Mouse (Mus musculus): ENCODE results near the gene Fitm1. TPM values are rescaled to one million over a fixed set of nuclear protein-coding genes. Genes with fewer than 3 reads are reported as not detected.
A peak's percentile ranks its signal among the peaks of the same experiment; 100 is the strongest.

Fitm1 gene
- polyA plus RNA-seq, 1 experiment from 2014 or later: 0.63 TPM

DNA sequence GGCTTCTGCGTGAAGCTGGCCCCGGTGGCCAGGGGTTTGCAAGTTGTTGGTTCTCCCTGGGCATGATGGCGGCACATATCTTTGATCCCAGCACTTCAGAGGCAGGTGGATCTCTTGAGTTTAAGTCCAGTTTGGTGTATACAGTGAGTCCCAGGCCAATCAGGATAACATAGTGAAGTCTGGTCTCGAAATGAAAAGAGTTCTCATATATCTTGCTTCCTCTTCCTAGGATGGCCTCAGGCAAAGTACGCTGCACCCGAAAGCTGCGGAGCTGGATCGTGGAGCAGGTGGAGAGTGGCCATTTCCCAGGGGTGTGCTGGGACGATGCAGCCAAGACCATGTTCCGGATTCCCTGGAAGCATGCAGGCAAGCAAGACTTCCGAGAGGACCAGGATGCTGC is 29.4 kb downstream of the Fitm1 start:
- 87% methylated on average over 11 of the region's 11 CpGs for WGBS (ENCODE audit: insufficient replicate concordance)
- Histone ChIP-seq H3K4me3 (peak overlapping the region; percentile 63), H3K4me1 (peaks cover 46% of the 10 kb centered on the region), H3K4me2 (peak overlapping the region; percentile 70), H3K9me3 (replicated peaks) (no peaks in the 10 kb centered on the region), H3K9ac (peak overlapping the region; percentile 70), H3K36me3 (peaks cover 86% of the 10 kb centered on the region), H3K27ac (peak overlapping the region; percentile 94), H3K27me3 (replicated peaks) (no peaks in the 10 kb centered on the region)
- ATAC-seq: no peak

DNA sequence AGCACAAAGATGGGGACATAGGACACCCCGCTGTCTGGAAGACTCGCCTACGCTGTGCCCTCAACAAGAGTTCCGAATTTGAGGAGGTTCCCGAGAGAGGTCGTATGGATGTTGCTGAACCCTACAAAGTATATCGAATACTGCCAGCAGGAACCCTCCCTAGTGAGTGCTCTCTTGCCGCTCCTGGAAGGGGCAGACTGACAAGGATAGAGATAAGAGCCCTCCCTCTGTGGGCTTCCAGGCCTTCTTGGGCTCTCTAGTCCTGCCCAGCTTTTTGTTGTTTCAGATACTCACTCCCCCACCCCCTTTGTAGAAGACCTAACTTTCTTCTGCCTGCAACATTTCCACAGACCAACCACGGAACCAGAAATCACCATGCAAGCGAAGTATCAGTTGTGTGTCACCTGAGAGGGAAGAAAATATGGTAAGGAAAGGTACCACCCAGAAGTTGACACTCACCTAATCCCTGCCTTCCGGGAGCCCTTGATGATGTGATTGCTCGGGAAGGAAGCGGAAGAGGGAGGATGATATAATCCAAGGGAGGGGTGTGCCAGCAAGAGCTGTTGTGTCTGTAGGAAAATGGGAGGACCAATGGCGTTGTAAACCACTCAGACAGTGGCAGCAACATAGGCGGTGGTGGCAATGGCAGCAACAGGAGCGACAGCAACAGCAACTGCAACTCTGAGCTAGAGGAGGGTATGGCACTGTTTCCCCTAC is 30.5 kb downstream of the Fitm1 start:
- 72% methylated on average over 16 of the region's 16 CpGs for WGBS (ENCODE audit: insufficient replicate concordance)
- Histone ChIP-seq H3K9me3 (replicated peaks) (no peaks in the 10 kb centered on the region), H3K9ac (peak overlapping the region; percentile 59), H3K27ac (peak overlapping the region; percentile 72), H3K27me3 (replicated peaks) (no peaks in the 10 kb centered on the region), H3K4me3 (peak overlapping the region; percentile 35), H3K4me2 (peak overlapping the region; percentile 70), H3K36me3 (peaks cover 84% of the 10 kb centered on the region), H3K4me1 (peaks cover 46% of the 10 kb centered on the region)
- peak; percentile 37; the same call in 1 of the 2 replicates for ATAC-seq

DNA sequence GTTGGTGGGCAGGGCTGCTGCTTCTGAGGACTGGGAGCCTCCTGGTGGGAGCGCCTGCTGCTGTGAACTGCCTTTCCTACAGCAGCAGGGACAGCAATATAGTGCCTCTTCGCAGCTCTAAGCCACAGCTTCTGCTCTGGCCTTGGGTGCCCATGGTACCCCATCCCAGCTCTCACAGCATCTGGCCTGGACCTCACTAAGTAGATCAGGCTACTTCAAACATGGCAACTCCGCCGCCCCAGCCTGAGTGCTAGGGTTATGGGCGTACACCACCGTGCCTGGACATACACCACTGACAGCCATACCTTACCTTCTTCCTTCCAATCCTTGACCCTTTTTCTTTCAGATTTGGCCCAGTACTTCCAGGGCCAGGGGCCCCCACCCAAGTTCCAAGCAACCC is 32.9 kb downstream of the Fitm1 start:
- Histone ChIP-seq H3K9me3 (replicated peaks) (no peaks in the 10 kb centered on the region), H3K9ac (no peak overlapping the region), H3K36me3 (peaks cover 61% of the 10 kb centered on the region), H3K4me1 (peaks cover 45% of the 10 kb centered on the region), H3K4me3 (no peak overlapping the region), H3K27me3 (replicated peaks) (no peaks in the 10 kb centered on the region), H3K4me2 (no peak overlapping the region), H3K27ac (no peak overlapping the region)
- no peak for ATAC-seq
- WGBS (ENCODE audit: insufficient replicate concordance): 93% methylated on average over 6 of the region's 6 CpGs

DNA sequence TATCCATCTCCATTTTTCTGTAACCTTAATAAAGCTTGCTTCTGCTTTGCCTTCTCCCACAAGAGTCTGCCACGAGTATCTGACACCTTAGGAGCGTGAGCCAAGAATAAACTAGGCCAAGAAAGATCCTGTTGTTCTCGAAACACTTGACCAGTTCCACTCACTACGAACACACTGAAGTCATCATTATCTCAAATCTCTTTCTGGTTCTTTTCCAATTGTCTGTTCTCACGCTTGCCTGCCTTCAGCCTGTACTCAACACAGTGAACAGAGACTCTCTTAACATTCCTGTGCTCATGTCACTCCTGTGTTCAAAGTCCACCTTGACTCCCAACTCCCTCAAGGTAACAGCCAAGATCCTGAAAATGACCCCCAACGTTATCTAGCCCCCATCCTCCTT is 37.9 kb downstream of the Fitm1 start:
- 69% methylated on average over 6 of the region's 6 CpGs for WGBS (ENCODE audit: insufficient replicate concordance)
- Histone ChIP-seq H3K9me3 (replicated peaks) (no peaks in the 10 kb centered on the region), H3K36me3 (peaks cover 24% of the 10 kb centered on the region), H3K27me3 (replicated peaks) (no peaks in the 10 kb centered on the region), H3K4me2 (no peak overlapping the region), H3K4me1 (peaks cover 56% of the 10 kb centered on the region), H3K4me3 (no peak overlapping the region), H3K27ac (peak overlapping the region; percentile 63; the same call in 1 of the 2 replicates), H3K9ac (no peak overlapping the region)
- no peak for ATAC-seq

DNA sequence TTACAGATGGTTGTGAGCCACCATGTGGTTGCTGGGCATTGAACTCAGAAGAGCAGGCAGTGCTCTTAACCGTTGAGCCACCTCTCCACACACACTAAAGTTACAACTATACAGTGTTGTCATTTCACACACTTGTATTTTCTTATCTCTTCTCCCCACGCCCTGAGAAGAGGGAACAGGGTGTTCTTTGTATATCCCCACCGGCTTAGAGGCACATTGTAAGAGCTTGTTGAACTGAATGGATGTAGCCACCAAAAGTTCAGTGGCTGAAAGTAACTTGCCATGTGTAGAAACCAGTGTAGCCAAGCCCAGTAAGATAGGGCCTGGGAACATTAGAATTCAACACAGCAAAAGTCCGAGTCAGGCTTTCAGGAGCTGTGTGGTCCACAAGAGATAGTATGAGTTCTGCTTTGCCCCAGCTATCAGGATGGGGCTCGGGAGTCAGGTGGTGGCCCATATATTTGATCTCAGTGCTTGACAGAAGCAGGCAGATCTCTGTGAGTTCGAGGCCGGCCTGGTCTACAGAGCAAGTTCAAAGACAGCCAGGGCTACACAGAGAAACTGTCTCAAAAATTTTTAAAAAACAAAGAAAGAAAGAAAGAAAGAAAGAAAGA is 39.3 kb downstream of the Fitm1 start:
- Histone ChIP-seq H3K4me2 (peak overlapping the region; percentile 20; the same call in 1 of the 2 replicates), H3K27me3 (replicated peaks) (no peaks in the 10 kb centered on the region), H3K9ac (0 out of 2 replicates have a peak overlapping the region, but pooled peaks have one; percentile 28), H3K9me3 (replicated peaks) (no peaks in the 10 kb centered on the region), H3K4me1 (peaks cover 69% of the 10 kb centered on the region), H3K27ac (peak overlapping the region; percentile 83), H3K36me3 (peaks cover 11% of the 10 kb centered on the region), H3K4me3 (no peak overlapping the region)
- peak; percentile 84 for ATAC-seq
- 29% methylated on average over 7 of the region's 7 CpGs for WGBS (ENCODE audit: insufficient replicate concordance)

DNA sequence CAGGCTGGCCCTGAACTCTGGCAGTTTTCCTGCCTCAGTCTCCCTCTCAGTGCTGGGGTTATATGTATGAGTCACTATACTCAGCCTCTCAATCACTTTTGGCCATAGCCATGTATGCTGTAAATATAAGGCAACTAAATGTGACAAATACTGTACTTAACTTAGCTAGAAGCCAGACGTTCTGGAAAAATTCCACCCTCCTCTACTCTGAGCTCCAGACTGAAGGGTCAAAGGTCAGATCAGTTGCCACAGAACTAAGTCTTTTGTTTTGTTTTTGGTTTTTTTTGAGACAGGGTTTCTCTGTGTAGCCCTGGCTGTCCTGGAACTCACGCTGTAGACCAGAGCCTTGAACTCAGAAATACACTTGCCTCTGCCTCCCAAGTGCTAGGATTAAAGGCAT is 40.5 kb downstream of the Fitm1 start:
- WGBS (ENCODE audit: insufficient replicate concordance): 72% methylated on average over 2 of the region's 2 CpGs
- H3K27me3 ChIP-seq (replicated peaks): no peaks in the 10 kb centered on the region
- peaks cover 1% of the 10 kb centered on the region for H3K36me3 ChIP-seq
- ATAC-seq: no peak
- no peak overlapping the region for H3K4me3 ChIP-seq
- H3K4me2 ChIP-seq: no peak overlapping the region
- peaks cover 71% of the 10 kb centered on the region for H3K4me1 ChIP-seq
- 0 out of 2 replicates have a peak overlapping the region, but pooled peaks have one; percentile 6 for H3K9ac ChIP-seq
- no peaks in the 10 kb centered on the region for H3K9me3 ChIP-seq (replicated peaks)
- H3K27ac ChIP-seq: peak overlapping the region; percentile 83

DNA sequence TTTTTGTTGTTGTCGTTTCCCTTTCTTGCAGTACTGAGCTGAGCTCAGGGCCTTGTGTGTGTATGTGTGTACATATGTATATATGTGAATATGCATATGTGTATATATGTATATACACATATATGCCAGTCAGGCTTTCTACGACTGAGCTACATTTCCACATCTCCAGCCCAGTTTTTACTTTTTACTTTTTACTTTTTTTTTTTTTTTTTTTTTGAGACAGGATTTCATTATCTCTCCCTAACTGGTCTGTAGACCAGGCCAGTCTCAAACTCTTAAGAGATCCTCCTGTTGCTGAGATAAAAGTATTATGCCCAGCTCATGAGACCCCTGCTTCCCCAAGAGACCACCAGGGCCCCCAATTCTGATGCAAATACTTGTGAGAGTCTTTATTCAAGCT is 41.4 kb downstream of the Fitm1 start:
- Histone ChIP-seq H3K27ac (peak overlapping the region; percentile 72), H3K36me3 (no peaks in the 10 kb centered on the region), H3K9ac (no peak overlapping the region), H3K4me2 (no peak overlapping the region), H3K9me3 (replicated peaks) (no peaks in the 10 kb centered on the region), H3K4me3 (no peak overlapping the region), H3K4me1 (peaks cover 76% of the 10 kb centered on the region), H3K27me3 (replicated peaks) (no peaks in the 10 kb centered on the region)
- WGBS (ENCODE audit: insufficient replicate concordance): 65% methylated on average over 2 of the region's 2 CpGs
- no peak for ATAC-seq

DNA sequence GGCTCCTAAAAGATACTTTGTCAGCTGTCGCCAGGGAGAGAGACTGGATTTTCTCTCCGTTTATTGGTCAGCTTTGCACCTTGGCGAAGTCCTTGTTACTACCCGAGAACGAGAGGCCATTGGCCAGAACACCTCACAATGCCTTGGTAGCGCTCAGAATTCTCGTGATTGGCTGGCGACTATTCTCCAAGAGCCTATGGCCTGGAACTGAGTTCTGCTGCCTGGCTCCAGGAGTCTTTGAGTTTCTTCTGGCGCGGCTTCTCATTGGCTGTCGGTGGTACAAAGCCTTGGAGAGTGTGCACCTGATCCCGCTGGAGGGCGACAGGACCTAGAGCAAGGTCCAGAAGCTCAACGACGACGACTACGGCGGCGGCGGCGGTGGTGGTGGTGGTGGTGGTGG is 42.4 kb downstream of the Fitm1 start, which contains the start of gene Rec8:
Rec8 (plus strand) TSS at position 216 of the 400 bp plus-strand sequence.
- 22% methylated on average over 21 of the region's 21 CpGs for WGBS (ENCODE audit: insufficient replicate concordance)
- Histone ChIP-seq H3K9ac (peak within 1 kb of the TSS; percentile 54), H3K36me3 (no peaks in the 10 kb centered on the region), H3K27ac (peak within 1 kb of the TSS; percentile 58), H3K4me3 (peak within 1 kb of the TSS; percentile 46), H3K4me2 (peak within 1 kb of the TSS; percentile 80), H3K27me3 (replicated peaks) (no peaks in the 10 kb centered on the region), H3K4me1 (peaks cover 81% of the 10 kb centered on the region), H3K9me3 (replicated peaks) (no peaks in the 10 kb centered on the region)
- ATAC-seq: peak; percentile 65

DNA sequence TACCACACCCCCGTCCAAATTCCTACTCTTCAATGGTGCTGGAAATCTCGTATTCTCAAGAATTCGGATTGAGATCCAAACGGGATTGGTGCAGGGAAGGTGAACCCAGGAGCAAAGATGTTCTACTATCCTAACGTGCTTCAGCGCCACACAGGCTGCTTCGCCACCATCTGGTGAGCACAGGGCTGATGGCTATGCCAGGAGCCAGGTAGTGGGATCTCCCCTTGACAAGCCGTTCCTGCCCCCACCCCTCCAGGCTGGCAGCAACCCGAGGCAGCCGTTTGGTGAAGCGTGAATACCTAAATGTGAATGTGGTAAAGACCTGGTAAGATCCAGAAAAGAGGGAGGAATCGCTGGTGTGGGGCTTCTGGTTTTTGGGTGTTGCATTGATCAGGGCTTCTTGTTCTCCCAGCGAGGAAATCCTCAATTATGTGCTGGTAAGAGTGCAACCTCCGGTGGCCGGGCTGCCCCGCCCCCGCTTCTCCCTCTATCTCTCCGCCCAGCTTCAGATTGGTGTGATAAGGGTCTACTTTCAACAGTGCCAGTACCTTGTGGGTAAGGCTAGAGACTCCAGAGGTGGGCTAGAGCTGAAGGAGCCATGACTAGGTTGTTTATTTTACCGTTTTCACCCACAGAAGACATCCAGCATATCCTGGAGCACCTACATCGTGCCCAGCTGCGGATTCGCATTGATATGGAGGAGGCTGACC is 43.2 kb downstream of the Fitm1 start:
- no peaks in the 10 kb centered on the region for H3K27me3 ChIP-seq (replicated peaks)
- WGBS (ENCODE audit: insufficient replicate concordance): 19% methylated on average over 22 of the region's 22 CpGs
- peak; percentile 62 for ATAC-seq
- peak overlapping the region; percentile 46 for H3K4me3 ChIP-seq
- H3K4me1 ChIP-seq: peaks cover 74% of the 10 kb centered on the region
- H3K9ac ChIP-seq: peak overlapping the region; percentile 54
- no peaks in the 10 kb centered on the region for H3K9me3 ChIP-seq (replicated peaks)
- peak overlapping the region; percentile 58; the same call in 1 of the 2 replicates for H3K27ac ChIP-seq
- peak overlapping the region; percentile 80 for H3K4me2 ChIP-seq
- peaks cover 1% of the 10 kb centered on the region; the same call in 1 of the 2 replicates for H3K36me3 ChIP-seq

Other genes starting within 250 kb of the Fitm1 start
- gene Dhrs4, start 96.9 kb upstream of the Fitm1 start, polyA plus RNA-seq (2016; fragmentation: Nextera tagmentation; extraction: Ambion mirVana): 76.6 and 77.0 TPM in 2 replicates
- gene Carmil3, start 85.0 kb upstream of the Fitm1 start, polyA plus RNA-seq (2016; fragmentation: Nextera tagmentation; extraction: Ambion mirVana): 0.91 and 1.8 TPM in 2 replicates
- 0.13 TPM in 1 of 2 replicates, not detected in the other for gene Cpne6, start 65.2 kb upstream of the Fitm1 start, polyA plus RNA-seq (2016; fragmentation: Nextera tagmentation; extraction: Ambion mirVana)
- not detected in 2 replicates for gene Nrl, start 50.6 kb upstream of the Fitm1 start, polyA plus RNA-seq (2016; fragmentation: Nextera tagmentation; extraction: Ambion mirVana)
- 35.5 and 37.4 TPM in 2 replicates for gene Pck2, start 35.4 kb upstream of the Fitm1 start, polyA plus RNA-seq (2016; fragmentation: Nextera tagmentation; extraction: Ambion mirVana)
- gene Dcaf11, start 15.6 kb upstream of the Fitm1 start, polyA plus RNA-seq (2016; fragmentation: Nextera tagmentation; extraction: Ambion mirVana): 57.1 and 60.3 TPM in 2 replicates
- 1.9 and 2.7 TPM in 2 replicates for gene A730061H03Rik, start 15.2 kb upstream of the Fitm1 start, polyA plus RNA-seq (2016; fragmentation: Nextera tagmentation; extraction: Ambion mirVana)
- 108 and 111 TPM in 2 replicates for gene Psme1, start 2.5 kb downstream of the Fitm1 start, polyA plus RNA-seq (2016; fragmentation: Nextera tagmentation; extraction: Ambion mirVana)
- 28.7 and 32.9 TPM in 2 replicates for gene Emc9, start 9.7 kb downstream of the Fitm1 start, polyA plus RNA-seq (2016; fragmentation: Nextera tagmentation; extraction: Ambion mirVana)
- gene Psme2, start 15.5 kb downstream of the Fitm1 start, polyA plus RNA-seq (2016; fragmentation: Nextera tagmentation; extraction: Ambion mirVana): 221 and 222 TPM in 2 replicates
- 14.2 and 15.7 TPM in 2 replicates for gene Rnf31, start 16.1 kb downstream of the Fitm1 start, polyA plus RNA-seq (2016; fragmentation: Nextera tagmentation; extraction: Ambion mirVana)
- 14.4 and 15.3 TPM in 2 replicates for gene Irf9, start 28.0 kb downstream of the Fitm1 start, polyA plus RNA-seq (2016; fragmentation: Nextera tagmentation; extraction: Ambion mirVana)
- 1.8 and 3.2 TPM in 2 replicates for gene Rec8, start 42.4 kb downstream of the Fitm1 start, polyA plus RNA-seq (2016; fragmentation: Nextera tagmentation; extraction: Ambion mirVana)
- 46.0 and 48.8 TPM in 2 replicates for gene Ipo4, start 60.3 kb downstream of the Fitm1 start, polyA plus RNA-seq (2016; fragmentation: Nextera tagmentation; extraction: Ambion mirVana)
- gene Gm49378, start 62.3 kb downstream of the Fitm1 start, polyA plus RNA-seq (2016; fragmentation: Nextera tagmentation; extraction: Ambion mirVana): 1.8 and 2.8 TPM in 2 replicates
- 64.9 and 69.7 TPM in 2 replicates for gene Tm9sf1, start 68.2 kb downstream of the Fitm1 start, polyA plus RNA-seq (2016; fragmentation: Nextera tagmentation; extraction: Ambion mirVana)
- 0.18 and 0.30 TPM in 2 replicates for gene Tssk4, start 74.6 kb downstream of the Fitm1 start, polyA plus RNA-seq (2016; fragmentation: Nextera tagmentation; extraction: Ambion mirVana)
- gene Mdp1, start 84.9 kb downstream of the Fitm1 start, polyA plus RNA-seq (2016; fragmentation: Nextera tagmentation; extraction: Ambion mirVana): 27.5 and 28.1 TPM in 2 replicates
- gene Gmpr2, start 96.3 kb downstream of the Fitm1 start, polyA plus RNA-seq (2016; fragmentation: Nextera tagmentation; extraction: Ambion mirVana): 36.8 and 39.1 TPM in 2 replicates
- gene Nedd8, start 96.5 kb downstream of the Fitm1 start, polyA plus RNA-seq (2016; fragmentation: Nextera tagmentation; extraction: Ambion mirVana): 322 and 329 TPM in 2 replicates
- gene Tinf2, start 106.2 kb downstream of the Fitm1 start, polyA plus RNA-seq (2016; fragmentation: Nextera tagmentation; extraction: Ambion mirVana): 31.9 and 32.2 TPM in 2 replicates
- gene Tgm1, start 138.3 kb downstream of the Fitm1 start, polyA plus RNA-seq (2016; fragmentation: Nextera tagmentation; extraction: Ambion mirVana): 1.6 and 2.1 TPM in 2 replicates
- 18.3 and 18.9 TPM in 2 replicates for gene Rabggta, start 146.6 kb downstream of the Fitm1 start, polyA plus RNA-seq (2016; fragmentation: Nextera tagmentation; extraction: Ambion mirVana)
- 34.3 and 35.2 TPM in 2 replicates for gene Dhrs1, start 170.1 kb downstream of the Fitm1 start, polyA plus RNA-seq (2016; fragmentation: Nextera tagmentation; extraction: Ambion mirVana)
- 56.0 and 59.4 TPM in 2 replicates for gene Nop9, start 170.1 kb downstream of the Fitm1 start, polyA plus RNA-seq (2016; fragmentation: Nextera tagmentation; extraction: Ambion mirVana)
- 10.7 and 11.2 TPM in 2 replicates for gene Cideb, start 182.8 kb downstream of the Fitm1 start, polyA plus RNA-seq (2016; fragmentation: Nextera tagmentation; extraction: Ambion mirVana)
- 1.3 and 1.8 TPM in 2 replicates for gene Ltb4r2, start 185.8 kb downstream of the Fitm1 start, polyA plus RNA-seq (2016; fragmentation: Nextera tagmentation; extraction: Ambion mirVana)
- gene Ltb4r1, start 190.3 kb downstream of the Fitm1 start, polyA plus RNA-seq (2016; fragmentation: Nextera tagmentation; extraction: Ambion mirVana): 3.1 and 3.6 TPM in 2 replicates
- gene Adcy4, start 208.5 kb downstream of the Fitm1 start, polyA plus RNA-seq (2016; fragmentation: Nextera tagmentation; extraction: Ambion mirVana): 2.9 and 3.6 TPM in 2 replicates
- 29.1 and 30.0 TPM in 2 replicates for gene Ripk3, start 213.2 kb downstream of the Fitm1 start, polyA plus RNA-seq (2016; fragmentation: Nextera tagmentation; extraction: Ambion mirVana)
- gene Nfatc4, start 247.5 kb downstream of the Fitm1 start, polyA plus RNA-seq (2016; fragmentation: Nextera tagmentation; extraction: Ambion mirVana): 3.3 and 5.3 TPM in 2 replicates

Measured in liver, embryonic 12.5 days (tissue).